Mouse (Mus musculus) testis, adult 2 months (tissue): ENCODE data around the gene Bclaf3.

ENCODE experiments used
- CTCF ChIP-seq: fragments of 200-500 bp; IDR thresholded peaks from 2 replicates; pipeline ENCODE4 v1.5.1; 2012; ENCODE audit warnings: low read depth, mild to moderate bottlenecking, inconsistent platforms, low read length, moderate library complexity; ENCODE audit not compliant: control insufficient read depth, insufficient read depth, insufficient replicate concordance
- POLR2A ChIP-seq: fragments of 200-500 bp; IDR thresholded peaks from 2 replicates; pipeline ENCODE4 v1.6.1; 2012; ENCODE audit warnings: low read depth, mild to moderate bottlenecking, inconsistent platforms, low read length, moderate library complexity; ENCODE audit not compliant: control insufficient read depth

DNA sequence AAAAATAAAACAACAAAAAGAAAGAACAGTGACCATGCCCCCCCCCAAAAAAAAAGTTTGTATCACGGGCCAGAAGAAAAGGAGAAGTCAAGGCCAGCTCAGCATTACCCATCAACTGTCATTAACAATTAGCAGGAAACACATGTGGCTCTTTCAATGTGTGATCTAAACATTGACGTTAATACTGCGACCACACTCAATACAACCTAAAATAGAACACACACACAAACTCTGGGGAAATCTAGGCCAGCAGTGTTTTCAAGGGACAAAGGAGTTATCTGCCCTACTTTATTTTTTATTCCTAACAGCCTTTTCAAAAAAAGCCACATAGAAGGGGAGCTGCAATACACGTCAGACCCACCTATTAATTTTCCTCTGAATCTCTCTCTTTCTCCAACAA lies 17.4 kb upstream of the Bclaf3 start:
- TF ChIP-seq CTCF: no peak
- no peak for TF ChIP-seq POLR2A
